Mouse (Mus musculus): Measurements from ENCODE around the gene Tbx3. TPM values are rescaled to one million over a fixed set of nuclear protein-coding genes. Genes with fewer than 3 reads are reported as not detected.

The Tbx3 gene
- polyA plus RNA-seq, 1 experiment from 2014 or later, result 4.0 TPM

- Histone ChIP-seq H3K36me3 (no peaks in the 10 kb centered on the region), H3K4me1 (replicated peaks) (peaks cover 14% of the 10 kb centered on the region), H3K27me3 (peaks cover 88% of the 10 kb centered on the region), H3K9ac (no peak overlapping the region), H3K9me3 (no peaks in the 10 kb centered on the region), H3K4me2 (no peak overlapping the region), H3K27ac (replicated peaks) (no peak overlapping the region), H3K4me3 (0 out of 2 replicates have a peak overlapping the region, but pooled peaks have one; percentile 5)
- no peak for ATAC-seq (ENCODE audit: low FRiP score, low read depth)
- 1% methylated on average over 17 of the region's 17 CpGs for WGBS
Measured at GRCm38 (mm10) chr5:119672984-119673600, 2.6 kb downstream of the Tbx3 start.

GRCm38 (mm10) chr5:119673716-119674605, 3.5 kb downstream of the Tbx3 start:
- 5% methylated on average over 22 of the region's 22 CpGs for WGBS
- Histone ChIP-seq H3K9me3 (no peaks in the 10 kb centered on the region), H3K9ac (no peak overlapping the region), H3K27me3 (peaks cover 88% of the 10 kb centered on the region), H3K27ac (replicated peaks) (no peak overlapping the region), H3K36me3 (no peaks in the 10 kb centered on the region), H3K4me2 (no peak overlapping the region), H3K4me3 (no peak overlapping the region), H3K4me1 (replicated peaks) (peaks cover 14% of the 10 kb centered on the region)
- ATAC-seq (ENCODE audit: low FRiP score, low read depth), result no peak

- Histone ChIP-seq H3K36me3 (no peaks in the 10 kb centered on the region), H3K4me1 (replicated peaks) (peaks cover 12% of the 10 kb centered on the region), H3K4me2 (no peak overlapping the region), H3K9ac (no peak overlapping the region), H3K27ac (replicated peaks) (no peak overlapping the region), H3K4me3 (no peak overlapping the region), H3K9me3 (no peaks in the 10 kb centered on the region), H3K27me3 (peaks cover 86% of the 10 kb centered on the region)
- WGBS, result 7% methylated on average over 12 of the region's 12 CpGs
- ATAC-seq (ENCODE audit: low FRiP score, low read depth), result no peak
Measured at GRCm38 (mm10) chr5:119674606-119675330, 4.3 kb downstream of the Tbx3 start.

- Histone ChIP-seq H3K4me1 (replicated peaks) (0 out of 2 replicates have a peak, but pooled peaks cover 7% of the 10 kb centered on the region), H3K9me3 (no peaks in the 10 kb centered on the region), H3K9ac (no peak overlapping the region), H3K27ac (replicated peaks) (no peak overlapping the region), H3K4me2 (no peak overlapping the region), H3K4me3 (no peak overlapping the region), H3K27me3 (peaks cover 89% of the 10 kb centered on the region), H3K36me3 (no peaks in the 10 kb centered on the region)
- 5% methylated on average over 2 of the region's 2 CpGs for WGBS
- ATAC-seq (ENCODE audit: low FRiP score, low read depth), result no peak
Measured at GRCm38 (mm10) chr5:119676245-119676644, 5.8 kb downstream of the Tbx3 start.

GRCm38 (mm10) chr5:119678516-119678915, 8.0 kb downstream of the Tbx3 start:
- 15% methylated on average over 5 of the region's 5 CpGs for WGBS

GRCm38 (mm10) chr5:119679084-119679483, 8.6 kb downstream of the Tbx3 start:
- H3K36me3 ChIP-seq, result no peaks in the 10 kb centered on the region
- H3K27me3 ChIP-seq, result peaks cover 97% of the 10 kb centered on the region
- no peaks in the 10 kb centered on the region for H3K9me3 ChIP-seq
- 0 out of 2 replicates have a peak, but pooled peaks cover 7% of the 10 kb centered on the region for H3K4me1 ChIP-seq (replicated peaks)
- no peak overlapping the region for H3K9ac ChIP-seq
- no peak overlapping the region for H3K27ac ChIP-seq (replicated peaks)
- no peak for ATAC-seq (ENCODE audit: low FRiP score, low read depth)
- no peak overlapping the region for H3K4me3 ChIP-seq
- H3K4me2 ChIP-seq, result no peak overlapping the region

More at GRCm38 (mm10) chr5:119678516-119678915, 8.0 kb downstream of the Tbx3 start:
- Histone ChIP-seq H3K4me3 (no peak overlapping the region), H3K27ac (replicated peaks) (no peak overlapping the region), H3K27me3 (peaks cover 97% of the 10 kb centered on the region), H3K4me1 (replicated peaks) (0 out of 2 replicates have a peak, but pooled peaks cover 7% of the 10 kb centered on the region), H3K9ac (no peak overlapping the region), H3K4me2 (no peak overlapping the region), H3K36me3 (no peaks in the 10 kb centered on the region), H3K9me3 (no peaks in the 10 kb centered on the region)
- no peak for ATAC-seq (ENCODE audit: low FRiP score, low read depth)

- WGBS, result 7% methylated on average over 10 of the region's 10 CpGs
- Histone ChIP-seq H3K9ac (no peak overlapping the region), H3K4me1 (replicated peaks) (0 out of 2 replicates have a peak, but pooled peaks cover 7% of the 10 kb centered on the region), H3K4me2 (no peak overlapping the region), H3K4me3 (no peak overlapping the region), H3K27ac (replicated peaks) (no peak overlapping the region), H3K9me3 (no peaks in the 10 kb centered on the region), H3K36me3 (no peaks in the 10 kb centered on the region), H3K27me3 (peaks cover 95% of the 10 kb centered on the region)
- ATAC-seq (ENCODE audit: low FRiP score, low read depth), result no peak
Measured at GRCm38 (mm10) chr5:119679614-119680328, 9.3 kb downstream of the Tbx3 start.

- H3K27ac ChIP-seq (replicated peaks), result no peak overlapping the region
- no peak for ATAC-seq (ENCODE audit: low FRiP score, low read depth)
- peaks cover 95% of the 10 kb centered on the region for H3K27me3 ChIP-seq
- 0 out of 2 replicates have a peak, but pooled peaks cover 7% of the 10 kb centered on the region for H3K4me1 ChIP-seq (replicated peaks)
- H3K9ac ChIP-seq, result no peak overlapping the region
- no peaks in the 10 kb centered on the region for H3K36me3 ChIP-seq
- 1% methylated on average over 62 of the region's 62 CpGs for WGBS
- no peaks in the 10 kb centered on the region for H3K9me3 ChIP-seq
- no peak overlapping the region for H3K4me3 ChIP-seq
- no peak overlapping the region for H3K4me2 ChIP-seq
Measured at GRCm38 (mm10) chr5:119680329-119681010, 10.0 kb downstream of the Tbx3 start.

GRCm38 (mm10) chr5:119681011-119681832, 10.8 kb downstream of the Tbx3 start:
- 0 out of 2 replicates have a peak, but pooled peaks cover 8% of the 10 kb centered on the region for H3K4me1 ChIP-seq (replicated peaks)
- H3K9ac ChIP-seq, result no peak overlapping the region
- H3K27me3 ChIP-seq, result peaks cover 95% of the 10 kb centered on the region
- H3K4me3 ChIP-seq, result no peak overlapping the region
- H3K9me3 ChIP-seq, result no peaks in the 10 kb centered on the region
- H3K36me3 ChIP-seq, result no peaks in the 10 kb centered on the region
- no peak overlapping the region for H3K4me2 ChIP-seq
- WGBS, result 5% methylated on average over 8 of the region's 8 CpGs
- H3K27ac ChIP-seq (replicated peaks), result no peak overlapping the region
- ATAC-seq (ENCODE audit: low FRiP score, low read depth), result no peak

- H3K27me3 ChIP-seq, result peaks cover 95% of the 10 kb centered on the region
- H3K4me1 ChIP-seq (replicated peaks), result 0 out of 2 replicates have a peak, but pooled peaks cover 10% of the 10 kb centered on the region
- H3K9ac ChIP-seq, result no peak overlapping the region
- no peak for ATAC-seq (ENCODE audit: low FRiP score, low read depth)
- H3K4me3 ChIP-seq, result no peak overlapping the region
- no peak overlapping the region for H3K4me2 ChIP-seq
- 8% methylated on average over 4 of the region's 4 CpGs for WGBS
- H3K36me3 ChIP-seq, result no peaks in the 10 kb centered on the region
- H3K9me3 ChIP-seq, result no peaks in the 10 kb centered on the region
- H3K27ac ChIP-seq (replicated peaks), result no peak overlapping the region
Measured at GRCm38 (mm10) chr5:119681833-119682210, 11.4 kb downstream of the Tbx3 start.
